Mouse (Mus musculus): ENCODE results near the gene Ankrd33b. TPM values are rescaled to one million over a fixed set of nuclear protein-coding genes. Genes with fewer than 3 reads are reported as not detected.

Gene Ankrd33b
- total and polyA plus RNA-seq, 3 experiments: 50.0 to 69.6 (median 60.3) TPM

DNA sequence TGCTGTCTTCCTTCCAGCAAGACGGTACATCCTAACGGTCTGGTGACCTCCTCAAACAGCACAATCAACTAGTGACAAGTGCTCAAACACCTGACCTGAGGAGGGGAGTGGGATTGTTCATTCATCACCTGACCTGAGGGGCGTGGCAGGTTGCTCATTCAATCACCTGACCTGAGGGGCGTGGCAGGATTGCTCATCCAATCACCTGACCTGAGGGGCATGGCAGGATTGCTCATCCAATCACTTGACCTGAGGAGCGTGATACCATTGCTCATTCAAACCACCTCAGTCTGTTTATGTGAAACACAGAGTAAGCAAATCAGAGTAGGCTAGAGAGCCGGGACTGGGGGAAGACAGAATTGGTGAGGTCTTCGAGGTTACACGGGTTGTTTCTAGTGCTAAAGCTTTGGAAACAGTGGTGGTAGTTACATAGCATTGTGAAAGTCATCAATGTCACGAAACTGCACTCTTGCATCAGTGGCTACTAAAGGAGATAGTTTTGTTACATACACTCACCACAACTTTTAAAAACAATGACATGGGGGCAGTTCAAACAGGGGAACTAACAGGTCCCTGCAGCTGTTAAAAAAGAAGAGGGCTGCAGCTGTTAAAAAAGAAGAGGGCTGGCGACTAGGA is 28.8 kb downstream of the Ankrd33b start:
- TF ChIP-seq MEF2A (IDR thresholded peaks at IDR 0.05; ENCODE audit: borderline replicate concordance, low read depth, low read length): peak; percentile 17; the same call in 1 of the 2 replicates
- peak; percentile 81 for TF ChIP-seq USF2 (conservative IDR thresholded peaks at IDR 0.05; ENCODE audit: low read depth, low read length)
- peak; percentile 93 for TF ChIP-seq ETS1 (conservative IDR thresholded peaks at IDR 0.05; ENCODE audit: low read depth, low read length)
- no peak for TF ChIP-seq RAD21 (IDR thresholded peaks at IDR 0.05; ENCODE audit: low read depth, low read length)
- TF ChIP-seq TBP (conservative IDR thresholded peaks at IDR 0.05; ENCODE audit: low read depth, low read length): peak; percentile 74
- TF ChIP-seq BHLHE40 (IDR thresholded peaks at IDR 0.05; ENCODE audit: low read depth, low read length): peak; percentile 96
- TF ChIP-seq MXI1 (IDR thresholded peaks at IDR 0.05; ENCODE audit: low read depth, low read length): peak; percentile 47; the same call in 1 of the 2 replicates
- TF ChIP-seq POLR2AphosphoS2 (IDR thresholded peaks at IDR 0.05; ENCODE audit: low read depth, low read length): peak; percentile 47; the same call in 1 of the 2 replicates
- TF ChIP-seq IRF4 (IDR thresholded peaks at IDR 0.05; ENCODE audit: low read depth, low read length): peak; percentile 45
- no peak for TF ChIP-seq MAZ (IDR thresholded peaks at IDR 0.05; ENCODE audit: low read depth, low read length)
- TF ChIP-seq SIN3A (IDR thresholded peaks at IDR 0.05; ENCODE audit: low read length): peak; percentile 64
- TF ChIP-seq ZMIZ1 (IDR thresholded peaks at IDR 0.05; ENCODE audit: low read depth, low read length): peak; percentile 20; the same call in 1 of the 2 replicates
- no peak for TF ChIP-seq JUN (IDR thresholded peaks at IDR 0.05; ENCODE audit: insufficient read depth, low read depth, low read length)
- no peak for TF ChIP-seq SMC3 (IDR thresholded peaks at IDR 0.05; ENCODE audit: low read depth, low read length)
- peak; percentile 40 for TF ChIP-seq TCF12 (IDR thresholded peaks at IDR 0.05; ENCODE audit: low read depth, low read length)
- TF ChIP-seq USF1 (IDR thresholded peaks at IDR 0.05; ENCODE audit: low read depth, low read length): peak; percentile 88
- TF ChIP-seq POLR2A (IDR thresholded peaks at IDR 0.05; ENCODE audit: low read depth, low read length): peak; percentile 58
- no peak for TF ChIP-seq CHD2 (IDR thresholded peaks at IDR 0.05; ENCODE audit: low read length)
- H3K27ac ChIP-seq (ENCODE audit: insufficient read depth, low read depth): peak overlapping the region; percentile 94
- in situ Hi-C loops (cut with MboI; ENCODE audit: low pct_ligation_motif_present, low pct_unique_long_range_greater_than_20kb, low sequenced_read_pairs) (no loop called here), dilution Hi-C loops (cut with MboI; ENCODE audit: extremely low pct_ligation_motif_present, extremely low pct_unique_long_range_greater_than_20kb, low sequenced_read_pairs) (no loop called here)
- no peaks in the 10 kb centered on the region for H3K27me3 ChIP-seq (replicated peaks)
- peak overlapping the region; percentile 76 for H3K4me2 ChIP-seq (ENCODE audit: insufficient read depth, low read depth, poor library complexity, severe bottlenecking)
- H3K9me3 ChIP-seq (replicated peaks; ENCODE audit: low read length): peaks cover 9% of the 10 kb centered on the region
- peak overlapping the region; percentile 53 for H3K9ac ChIP-seq (ENCODE audit: insufficient read depth, low read depth)
- peak overlapping the region in 2 of 3 experiments; percentile 3 to 19 for H3K4me3 ChIP-seq (replicated peaks in 1 of 3; ENCODE audit: low read depth in 2 of 3, low read length in 2 of 3, poor library complexity in 1 of 3)
- peaks cover 14 to 67% of the 10 kb centered on the region in 2 experiments for H3K36me3 ChIP-seq (replicated peaks in 1 of 2; ENCODE audit: control insufficient read depth in 1 of 2, insufficient read depth in 1 of 2, low read length in 1 of 2)
- peak; percentile 100 for DNase-seq (ENCODE audit: extremely low read depth)
- peaks cover 48 to 96% of the 10 kb centered on the region in 2 experiments for H3K4me1 ChIP-seq (ENCODE audit: control insufficient read depth in 1 of 2, insufficient read depth in 2 of 2)
- peaks cover 83% of the 10 kb centered on the region for H3K79me2 ChIP-seq (replicated peaks; ENCODE audit: control insufficient read depth, extremely low read depth, insufficient read depth, poor library complexity, severe bottlenecking)

DNA sequence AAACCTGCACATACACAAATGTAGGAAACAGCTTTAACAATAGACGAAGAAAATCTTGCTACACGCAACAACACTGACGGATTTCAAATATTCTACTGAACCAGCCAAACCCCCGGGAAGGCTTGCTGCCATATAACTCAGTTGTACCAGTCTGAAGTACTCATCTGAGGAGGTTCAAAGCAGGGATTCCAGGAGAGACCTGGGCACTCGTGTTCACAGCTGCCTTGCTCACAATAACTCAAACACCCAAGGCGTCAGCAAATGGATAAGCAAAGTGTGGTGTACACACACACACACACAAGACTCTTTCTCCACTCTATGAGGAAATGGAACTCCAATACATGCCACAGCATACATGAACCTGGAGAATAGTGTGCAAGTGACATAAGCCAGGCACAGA is 29.5 kb downstream of the Ankrd33b start:
- H3K4me2 ChIP-seq (ENCODE audit: insufficient read depth, low read depth, poor library complexity, severe bottlenecking): peak overlapping the region; percentile 76
- H3K9me3 ChIP-seq (replicated peaks; ENCODE audit: low read length): peaks cover 9% of the 10 kb centered on the region
- peak overlapping the region; percentile 3 to 42 (median 19) for H3K4me3 ChIP-seq (replicated peaks in 1 of 3; ENCODE audit: low read depth in 2 of 3, low read length in 2 of 3, poor library complexity in 1 of 3)
- H3K36me3 ChIP-seq (replicated peaks in 1 of 2; ENCODE audit: control insufficient read depth in 1 of 2, insufficient read depth in 1 of 2, low read length in 1 of 2): peaks cover 16 to 65% of the 10 kb centered on the region in 2 experiments
- dilution Hi-C loops (cut with MboI; ENCODE audit: extremely low pct_ligation_motif_present, extremely low pct_unique_long_range_greater_than_20kb, low sequenced_read_pairs) (no loop called here), in situ Hi-C loops (cut with MboI; ENCODE audit: low pct_ligation_motif_present, low pct_unique_long_range_greater_than_20kb, low sequenced_read_pairs) (no loop called here)
- H3K27ac ChIP-seq (ENCODE audit: insufficient read depth, low read depth): peak overlapping the region; percentile 94
- no peak for DNase-seq (ENCODE audit: extremely low read depth)
- peak overlapping the region; percentile 53 for H3K9ac ChIP-seq (ENCODE audit: insufficient read depth, low read depth)
- H3K27me3 ChIP-seq (replicated peaks): no peaks in the 10 kb centered on the region
- peaks cover 84% of the 10 kb centered on the region for H3K79me2 ChIP-seq (replicated peaks; ENCODE audit: control insufficient read depth, extremely low read depth, insufficient read depth, poor library complexity, severe bottlenecking)
- H3K4me1 ChIP-seq (ENCODE audit: control insufficient read depth in 1 of 2, insufficient read depth in 2 of 2): peaks cover 48 to 96% of the 10 kb centered on the region in 2 experiments
- TF ChIP-seq SMC3 (IDR thresholded peaks at IDR 0.05; ENCODE audit: low read depth, low read length) (no peak), EP300 (IDR thresholded peaks at IDR 0.05; ENCODE audit: low read length) (peak; percentile 24; the same call in 1 of the 2 replicates), RAD21 (IDR thresholded peaks at IDR 0.05; ENCODE audit: low read depth, low read length) (no peak), CHD2 (IDR thresholded peaks at IDR 0.05; ENCODE audit: low read length) (0 out of 2 replicates have a peak, but pooled peaks have one; percentile 29), ZNF384 (IDR thresholded peaks at IDR 0.05; ENCODE audit: low read depth, low read length) (no peak), E2F4 (IDR thresholded peaks at IDR 0.05; ENCODE audit: insufficient replicate concordance, low read depth, low read length) (no peak), ELF1 (IDR thresholded peaks at IDR 0.05; ENCODE audit: low read depth, low read length) (no peak), MEF2A (IDR thresholded peaks at IDR 0.05; ENCODE audit: borderline replicate concordance, low read depth, low read length) (0 out of 2 replicates have a peak, but pooled peaks have one; percentile 13), GABPA (IDR thresholded peaks at IDR 0.05; ENCODE audit: insufficient replicate concordance, low read depth, low read length) (no peak), USF2 (conservative IDR thresholded peaks at IDR 0.05; ENCODE audit: low read depth, low read length) (no peak), POLR2AphosphoS2 (IDR thresholded peaks at IDR 0.05; ENCODE audit: low read depth, low read length) (peak; percentile 6; the same call in 1 of the 2 replicates), SIN3A (IDR thresholded peaks at IDR 0.05; ENCODE audit: low read length) (peak; percentile 17; the same call in 1 of the 2 replicates), IRF4 (IDR thresholded peaks at IDR 0.05; ENCODE audit: low read depth, low read length) (no peak), HCFC1 (IDR thresholded peaks at IDR 0.05; ENCODE audit: low read depth, low read length) (no peak), MXI1 (IDR thresholded peaks at IDR 0.05; ENCODE audit: low read depth, low read length) (no peak), MAZ (IDR thresholded peaks at IDR 0.05; ENCODE audit: low read depth, low read length) (peak; percentile 57; the same call in 1 of the 2 replicates), USF1 (IDR thresholded peaks at IDR 0.05; ENCODE audit: low read depth, low read length) (no peak), NELFE (IDR thresholded peaks at IDR 0.05; ENCODE audit: low read depth, low read length) (no peak), CHD1 (IDR thresholded peaks at IDR 0.05; ENCODE audit: low read depth, low read length) (peak; percentile 95), KAT2A (IDR thresholded peaks at IDR 0.05; ENCODE audit: insufficient replicate concordance, low read length) (no peak), TCF12 (IDR thresholded peaks at IDR 0.05; ENCODE audit: low read depth, low read length) (0 out of 2 replicates have a peak, but pooled peaks have one; percentile 21), JUND (conservative IDR thresholded peaks at IDR 0.05; ENCODE audit: low read depth, low read length) (no peak), BHLHE40 (IDR thresholded peaks at IDR 0.05; ENCODE audit: low read depth, low read length) (no peak)
